Mouse (Mus musculus) gastrocnemius, postnatal 14 days (tissue): ENCODE measurements around the gene Chd9. TPM values are rescaled to one million over a fixed set of nuclear protein-coding genes. Genes with fewer than 3 reads are reported as not detected.

Experiments
- DNase-seq: peaks from one replicate; pipeline ENCODE4 v3.0.0; 2021; ENCODE audit warnings: mixed read lengths
- intact Hi-C: fragments of 180-260 bp; cut with DNase I; formaldehyde crosslinking; loops from one replicate; pipeline ENCODE4 v1.15.1; 2025; ENCODE audit warnings: low total_unique reads
- total RNA-seq, 2 experiments: library from RNA; stranded (reverse); gene quantifications; 2 replicates each; pipeline ENCODE4 v1.2.3; 2021

Chd9 gene
- total RNA-seq, 2 experiments from 2014 or later: 41.1 to 76.7 TPM

- intact Hi-C loops: loop anchor here (10.0 kb wide), 1 partner anchor 130 kb away; the partner anchor contains the start of gene Chd9
- DNase-seq: peak; percentile 60
These were observed 126.9 kb downstream of the Chd9 start for GRCm38 (mm10) chr8:90954802-90955760.

- DNase-seq: no peak
- intact Hi-C loops: loop anchor here (10.0 kb wide), 1 partner anchor 131 kb away; the partner anchor contains the start of gene Chd9
These were observed 127.6 kb downstream of the Chd9 start for GRCm38 (mm10) chr8:90955761-90956136.

- no peak for DNase-seq
- intact Hi-C loops: loop anchor here (10.0 kb wide), 1 partner anchor 132 kb away; the partner anchor contains the start of gene Chd9
These were observed 128.2 kb downstream of the Chd9 start for GRCm38 (mm10) chr8:90956390-90956789.

- intact Hi-C loops: loop anchor here (10.0 kb wide), 1 partner anchor 133 kb away; the partner anchor contains the start of gene Chd9
- DNase-seq: no peak
These were observed 129.6 kb downstream of the Chd9 start for GRCm38 (mm10) chr8:90957711-90958110.

GRCm38 (mm10) chr8:90959721-90960120 lies 131.6 kb downstream of the Chd9 start:
- DNase-seq: no peak
- intact Hi-C loops: loop anchor here (10.0 kb wide), 1 partner anchor 135 kb away; the partner anchor contains the start of gene Chd9

- intact Hi-C loops: no loop called here
- DNase-seq: peak; percentile 21
These were observed 133.5 kb downstream of the Chd9 start for GRCm38 (mm10) chr8:90961603-90962002.

GRCm38 (mm10) chr8:90964044-90964443 lies 135.9 kb downstream of the Chd9 start:
- intact Hi-C loops: no loop called here
- DNase-seq: no peak

- no peak for DNase-seq
- intact Hi-C loops: no loop called here
These were observed 137.5 kb downstream of the Chd9 start for GRCm38 (mm10) chr8:90965467-90966170.

GRCm38 (mm10) chr8:90968307-90968706 lies 140.2 kb downstream of the Chd9 start:
- no peak for DNase-seq
- intact Hi-C loops: no loop called here

GRCm38 (mm10) chr8:90976960-90977371 lies 148.8 kb downstream of the Chd9 start:
- intact Hi-C loops: no loop called here
- peak; percentile 24 for DNase-seq

GRCm38 (mm10) chr8:90978720-90979119 lies 150.6 kb downstream of the Chd9 start:
- intact Hi-C loops: no loop called here
- DNase-seq: no peak

- intact Hi-C loops: no loop called here
- DNase-seq: no peak
These were observed 151.1 kb downstream of the Chd9 start for GRCm38 (mm10) chr8:90979295-90979694.

GRCm38 (mm10) chr8:90982087-90982486 lies 153.9 kb downstream of the Chd9 start:
- DNase-seq: no peak
- intact Hi-C loops: loop anchor here (10.0 kb wide), 1 partner anchor 53 kb away; no protein-coding TSS in a partner anchor

- DNase-seq: peak; percentile 59
- intact Hi-C loops: loop anchor here (10.0 kb wide), 1 partner anchor 195 kb away; the partner anchor contains the start of gene Chd9
These were observed 191.6 kb downstream of the Chd9 start for GRCm38 (mm10) chr8:91019726-91020125.

GRCm38 (mm10) chr8:91034417-91034816 lies 206.3 kb downstream of the Chd9 start:
- no peak for DNase-seq
- intact Hi-C loops: loop anchor here (10.0 kb wide), 1 partner anchor 50 kb away; no protein-coding TSS in a partner anchor

- no peak for DNase-seq
- intact Hi-C loops: loop anchor here (10.0 kb wide), 1 partner anchor 52 kb away; no protein-coding TSS in a partner anchor
These were observed 208.8 kb downstream of the Chd9 start for GRCm38 (mm10) chr8:91036905-91037304.

- no peak for DNase-seq
- intact Hi-C loops: loop anchor here (10.0 kb wide), 1 partner anchor 54 kb away; no protein-coding TSS in a partner anchor
These were observed 210.5 kb downstream of the Chd9 start for GRCm38 (mm10) chr8:91038637-91039036.

- DNase-seq: no peak
- intact Hi-C loops: no loop called here
These were observed 218.2 kb downstream of the Chd9 start for GRCm38 (mm10) chr8:91046370-91046769.

GRCm38 (mm10) chr8:91051037-91051436 lies 222.9 kb downstream of the Chd9 start:
- intact Hi-C loops: no loop called here
- peak; percentile 76 for DNase-seq

GRCm38 (mm10) chr8:91054418-91054817 lies 226.3 kb downstream of the Chd9 start:
- no peak for DNase-seq
- intact Hi-C loops: no loop called here
